Mouse (Mus musculus): Measurements from ENCODE around the gene Caps2. TPM values are rescaled to one million over a fixed set of nuclear protein-coding genes. Genes with fewer than 3 reads are reported as not detected.
"Not testable (repeated sequence)": the region's sequence is repeated elsewhere in the genome, so short reads cannot be mapped to it uniquely, and the experiment has no call there.

Gene Caps2
- total RNA-seq (2021), result under 1 TPM; 0.10 to 0.21 TPM

DNA sequence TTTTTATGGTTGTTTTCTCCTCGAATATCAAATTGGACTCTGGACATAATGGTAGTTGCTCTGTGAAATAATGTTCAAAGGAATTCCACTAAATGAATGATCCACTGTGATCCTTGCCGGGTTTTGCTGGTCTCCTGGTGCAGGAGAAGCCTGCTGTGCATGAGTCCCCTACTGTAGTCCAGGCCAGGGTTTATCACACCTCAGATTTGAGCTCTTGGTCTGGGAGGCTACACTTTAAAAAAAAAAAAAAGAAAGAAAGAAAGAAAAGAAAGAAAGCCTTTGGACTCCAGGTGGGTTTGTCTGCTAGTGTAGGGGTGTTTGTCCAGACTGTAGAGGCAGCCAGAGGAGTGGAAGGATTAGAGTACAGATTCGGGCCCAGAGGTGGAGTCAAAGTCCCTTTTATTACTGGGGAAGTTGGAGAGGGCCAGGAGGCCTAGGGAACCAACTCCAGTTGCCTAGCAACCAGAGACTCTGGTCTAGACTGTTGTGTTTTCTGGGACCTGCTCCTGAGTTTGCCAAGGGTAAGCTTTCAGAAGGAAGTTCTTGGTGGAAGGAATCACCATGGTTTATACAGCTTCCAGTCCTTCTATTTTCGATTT lies at the start of gene Caps2:
Gene Caps2 (plus strand): TSS at position 454 of the 599 bp plus-strand sequence.
- no peak for DNase-seq (ENCODE audit: extremely low spot score in 1 of 2, low spot score in 1 of 2)

- not testable (repeated sequence) for DNase-seq (ENCODE audit: extremely low spot score in 1 of 2, low spot score in 1 of 2)
Observed at GRCm38 (mm10) chr10:112125090-112125489, 38.3 kb upstream of the Caps2 start.

- not testable (repeated sequence) for DNase-seq (ENCODE audit: extremely low spot score in 1 of 2, low spot score in 1 of 2)
Observed at GRCm38 (mm10) chr10:112127682-112128230, 35.7 kb upstream of the Caps2 start.

DNA sequence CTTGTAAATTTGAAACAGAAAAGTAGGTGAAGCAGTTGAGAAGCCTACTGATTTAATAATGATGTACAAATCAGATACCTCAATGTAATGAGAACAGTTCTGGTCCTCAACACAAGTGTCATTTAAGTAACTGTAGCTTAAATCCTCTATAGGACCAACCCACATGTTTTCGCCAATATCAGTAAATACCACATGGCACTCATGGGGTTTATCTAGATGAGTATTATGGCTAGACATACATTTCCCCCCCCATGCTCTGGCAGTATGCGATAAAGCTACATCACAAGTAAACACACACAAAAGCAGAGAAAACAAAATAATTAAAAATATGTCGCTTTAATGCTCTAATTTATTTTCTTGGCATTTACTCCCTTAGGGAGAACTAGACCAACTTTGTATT lies 31.2 kb upstream of the Caps2 start:
- DNase-seq (ENCODE audit: extremely low spot score in 1 of 2, low spot score in 1 of 2), result no peak

- DNase-seq (ENCODE audit: extremely low spot score in 1 of 2, low spot score in 1 of 2), result peak in 1 of 2 experiments; percentile 24
Observed at GRCm38 (mm10) chr10:112138050-112138870, 25.2 kb upstream of the Caps2 start.

- no peak for DNase-seq (ENCODE audit: extremely low spot score in 1 of 2, low spot score in 1 of 2)
Observed at GRCm38 (mm10) chr10:112138871-112139430, 24.5 kb upstream of the Caps2 start.

GRCm38 (mm10) chr10:112139834-112140233 lies 23.6 kb upstream of the Caps2 start:
- no peak for DNase-seq (ENCODE audit: extremely low spot score in 1 of 2, low spot score in 1 of 2)

DNA sequence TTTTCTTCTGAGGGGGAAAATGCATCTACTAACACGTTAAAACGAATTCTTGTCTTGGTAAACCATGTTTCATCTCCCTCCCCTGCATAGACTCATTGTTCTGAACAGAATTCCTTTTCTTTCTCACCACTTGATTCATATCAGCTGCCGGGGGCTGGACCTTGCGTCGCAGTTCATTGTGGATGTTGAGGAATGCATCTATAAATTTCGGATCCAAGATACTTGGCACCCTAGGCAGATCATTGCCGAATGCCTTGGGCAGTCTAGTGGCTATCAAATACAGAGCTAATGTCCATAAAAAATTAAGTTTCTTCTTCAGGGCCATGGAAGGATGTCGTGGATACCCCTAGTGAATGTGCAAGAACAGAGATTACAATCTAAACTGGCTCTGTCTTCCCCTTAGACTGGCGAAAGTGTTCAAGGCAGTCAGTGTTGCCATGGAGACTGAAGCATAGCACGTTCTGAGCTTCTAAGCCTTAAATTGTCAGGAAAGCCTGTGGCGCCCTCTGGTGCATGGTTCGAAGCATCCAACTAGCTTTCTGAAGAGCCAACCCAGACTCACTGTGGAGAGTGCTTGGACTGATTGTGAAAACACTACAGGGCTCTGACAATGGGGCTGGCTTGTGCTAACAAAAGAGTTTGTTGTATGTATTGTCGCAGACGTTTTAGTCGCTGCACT lies 3.4 kb upstream of the Caps2 start, which contains the start of gene Glipr1l3:
Gene Glipr1l3 (minus strand): TSS at position 446 of the 679 bp plus-strand sequence.
- DNase-seq (ENCODE audit: extremely low spot score in 1 of 2, low spot score in 1 of 2), result peak; percentile 71 to 96

DNA sequence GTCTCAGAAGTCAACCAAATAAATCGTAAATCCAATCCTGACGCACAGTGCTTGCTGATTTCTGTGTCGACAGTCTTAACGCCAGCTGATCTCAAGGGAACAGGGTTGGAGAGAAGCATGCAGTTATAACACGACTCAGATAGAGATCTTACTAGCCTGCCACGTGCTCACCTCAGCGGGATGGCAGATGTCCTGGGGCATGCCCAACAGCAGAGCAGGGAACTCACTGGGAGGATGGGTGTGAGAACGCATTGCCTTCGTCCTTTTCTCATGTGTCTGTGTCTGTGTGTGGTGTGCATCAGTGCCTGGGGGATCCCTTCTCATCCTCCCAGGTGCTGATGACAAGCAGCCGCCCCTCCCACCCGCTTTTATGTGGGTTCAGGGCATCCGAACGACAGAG lies 13.6 kb downstream of the Caps2 start:
- DNase-seq (ENCODE audit: extremely low spot score in 1 of 2, low spot score in 1 of 2), result not testable (repeated sequence)

GRCm38 (mm10) chr10:112193919-112194318 lies 30.5 kb downstream of the Caps2 start:
- DNase-seq (ENCODE audit: extremely low spot score in 1 of 2, low spot score in 1 of 2), result not testable (repeated sequence)

DNA sequence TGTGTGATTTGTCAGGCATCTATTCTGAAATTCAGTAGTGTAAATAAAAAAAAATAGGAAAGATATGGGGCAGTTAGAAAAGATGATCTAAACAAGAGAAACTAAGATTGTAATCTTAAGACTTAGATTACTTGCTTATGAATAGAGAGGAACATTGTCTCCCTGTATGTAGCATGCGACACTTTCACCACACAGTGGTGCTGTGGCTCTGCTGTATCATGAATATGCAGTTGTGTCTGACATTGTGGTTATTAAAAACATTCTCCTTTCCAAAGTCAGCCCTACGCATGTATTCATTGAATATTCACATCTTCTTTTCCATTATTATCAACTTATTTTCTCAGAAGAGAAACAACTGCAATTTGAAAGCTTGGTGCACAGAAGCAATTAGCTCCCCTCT lies 40.0 kb downstream of the Caps2 start:
- peak in 1 of 2 experiments; percentile 40 for DNase-seq (ENCODE audit: extremely low spot score in 1 of 2, low spot score in 1 of 2)

- DNase-seq (ENCODE audit: extremely low spot score in 1 of 2, low spot score in 1 of 2), result no peak
Observed at GRCm38 (mm10) chr10:112227073-112227472, 63.7 kb downstream of the Caps2 start.

GRCm38 (mm10) chr10:112229091-112229843 lies 65.8 kb downstream of the Caps2 start:
- DNase-seq (ENCODE audit: extremely low spot score in 1 of 2, low spot score in 1 of 2), result not testable (repeated sequence)

GRCm38 (mm10) chr10:112232733-112233132 lies 69.3 kb downstream of the Caps2 start:
- DNase-seq (ENCODE audit: extremely low spot score in 1 of 2, low spot score in 1 of 2), result not testable (repeated sequence)

- not testable (repeated sequence) for DNase-seq (ENCODE audit: extremely low spot score in 1 of 2, low spot score in 1 of 2)
Observed at GRCm38 (mm10) chr10:112235396-112235940, 72.0 kb downstream of the Caps2 start.

- no peak for DNase-seq (ENCODE audit: extremely low spot score in 1 of 2, low spot score in 1 of 2)
Observed at GRCm38 (mm10) chr10:112248273-112248672, 84.9 kb downstream of the Caps2 start.

DNA sequence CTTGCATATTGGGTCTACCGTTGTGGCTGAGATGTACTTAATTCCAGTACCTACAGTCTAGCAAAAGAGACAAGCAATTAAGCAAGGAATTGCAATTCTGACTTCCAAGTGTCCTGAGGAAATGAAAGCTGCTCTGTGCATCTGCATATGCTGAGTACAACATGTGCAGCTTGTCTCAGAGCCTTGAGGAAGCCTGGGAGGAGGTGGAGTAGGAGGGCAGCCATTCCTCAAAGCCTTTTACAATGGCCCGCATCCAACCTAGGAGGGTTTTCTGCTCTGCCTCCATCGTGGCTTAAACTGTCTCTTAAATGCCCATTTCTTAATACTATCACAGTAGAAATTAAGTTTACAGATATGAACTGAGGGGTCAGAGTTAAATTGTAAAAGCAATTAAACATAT lies 100.0 kb downstream of the Caps2 start:
- DNase-seq (ENCODE audit: extremely low spot score in 1 of 2, low spot score in 1 of 2), result no peak

All from layer of hippocampus, postnatal 25 days (tissue).